In the genomic region with DNA sequence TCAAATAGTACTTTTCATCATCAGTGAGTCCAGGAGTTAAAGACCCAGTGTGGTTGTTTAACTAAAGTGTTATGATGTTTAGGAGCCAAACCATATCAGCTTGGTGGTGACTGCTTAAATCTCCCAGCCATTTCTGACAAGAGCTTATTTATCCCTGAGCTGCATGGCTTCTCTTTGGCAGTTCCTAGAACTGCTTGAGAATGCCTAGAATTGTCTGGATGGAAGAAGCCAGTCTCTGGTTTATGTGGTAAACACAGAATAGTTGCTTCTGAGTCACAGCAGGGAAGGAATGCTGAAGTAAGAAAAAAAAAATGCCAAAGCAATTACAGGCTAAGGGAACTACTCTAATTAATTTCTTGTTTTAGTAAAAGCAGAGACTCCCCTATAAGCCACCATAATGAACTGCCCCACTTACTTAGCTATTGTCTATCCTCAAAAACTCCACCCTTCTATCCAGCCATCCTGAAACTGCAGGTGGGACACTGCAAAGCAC, we compare ENCODE assay signal across 12 mouse cellular contexts.
"Had no signal": no experiment of that assay in that cellular context is flagged by ENCODE, and none has a peak within 500 bp of the region (broad histone marks: within the 10 kb centered on the region; RNA-seq: fewer than 3 reads in every experiment).

No protein-coding gene starts in this region.

- H3K4me3 ChIP-seq: limb, embryonic 15.5 days; liver, embryonic 12.5 days; midbrain, embryonic 10.5 days had no signal

- ATAC-seq: liver, embryonic 12.5 days; midbrain, embryonic 16.5 days had no signal

- H3K4me1 ChIP-seq: limb, embryonic 15.5 days; liver, embryonic 12.5 days; midbrain, embryonic 10.5 days had no signal

- H3K27me3 ChIP-seq: limb, embryonic 15.5 days; liver, embryonic 12.5 days had no signal

- H3K36me3 ChIP-seq: limb, embryonic 15.5 days; liver, embryonic 12.5 days; midbrain, embryonic 10.5 days had no signal

- H3K9ac ChIP-seq: limb, embryonic 15.5 days; liver, embryonic 12.5 days; lung, embryonic 14.5 days had no signal

- H3K27ac ChIP-seq: limb, embryonic 15.5 days; liver, embryonic 12.5 days; midbrain, embryonic 10.5 days had no signal

- H3K4me2 ChIP-seq: limb, embryonic 15.5 days; liver, embryonic 12.5 days; lung, embryonic 14.5 days had no signal

- DNase-seq: kidney, adult 18-20 months; kidney, postnatal 25 days; lung, embryonic 14.5 days; lung, postnatal 4 days; right cerebral cortex, postnatal 4 days; spleen, adult 18-20 months; thymus, adult 18-20 months; thymus, postnatal 14 days had no signal

- H3K9me3 ChIP-seq: limb, embryonic 15.5 days; liver, embryonic 12.5 days; midbrain, embryonic 10.5 days had no signal
